ENCODE assay signal across 18 mouse cellular contexts in genomic region chr11:107410090-107410732, GRCm38 (mm10).
A peak's percentile ranks its signal among the peaks of the same experiment; 100 is the strongest.
DNase-seq lines count a peak whose midpoint lies in the region; ATAC-seq and TF ChIP-seq lines count a peak whose summit lies in the region.
"Had no signal": no experiment of that assay in that cellular context is flagged by ENCODE, and none has a peak within 500 bp of the region (broad histone marks: within the 10 kb centered on the region; RNA-seq: fewer than 3 reads in every experiment).

No protein-coding gene starts in this region.

- TF ChIP-seq CTCF in G1E (IDR thresholded peaks at IDR 0.05; ENCODE audit: low read depth, low read length): no peak
- TF ChIP-seq CTCF in forebrain, postnatal 0 days (IDR thresholded peaks at IDR 0.05; ENCODE audit: low read depth): no peak
- TF ChIP-seq CTCF in left cerebral cortex, adult 2 months (IDR thresholded peaks at IDR 0.05): no peak

- no peaks in the 10 kb centered on the region for H3K36me3 ChIP-seq in lung, embryonic 15.5 days
- peaks cover 32% of the 10 kb centered on the region for H3K36me3 ChIP-seq in G1E (replicated peaks)
- no peaks in the 10 kb centered on the region for H3K36me3 ChIP-seq in forebrain, postnatal 0 days (ENCODE audit: insufficient read depth)
- H3K36me3 ChIP-seq: embryonic facial prominence, embryonic 12.5 days; hindbrain, embryonic 12.5 days; limb, embryonic 10.5 days; midbrain, embryonic 15.5 days had no signal

- H3K9me3 ChIP-seq in lung, embryonic 15.5 days: no peaks in the 10 kb centered on the region
- no peaks in the 10 kb centered on the region for H3K9me3 ChIP-seq in G1E (replicated peaks)
- H3K9me3 ChIP-seq in forebrain, postnatal 0 days (ENCODE audit: low read length): no peaks in the 10 kb centered on the region
- H3K9me3 ChIP-seq: embryonic facial prominence, embryonic 12.5 days; hindbrain, embryonic 12.5 days; limb, embryonic 10.5 days; midbrain, embryonic 15.5 days had no signal

- peak overlapping the region; percentile 6; the same call in 1 of the 2 replicates for H3K27ac ChIP-seq in lung, embryonic 15.5 days
- H3K27ac ChIP-seq in forebrain, postnatal 0 days (ENCODE audit: low read depth, low read length): no peak overlapping the region
- no peak overlapping the region for H3K27ac ChIP-seq in left cerebral cortex, adult 2 months
- H3K27ac ChIP-seq: embryonic facial prominence, embryonic 12.5 days; hindbrain, embryonic 12.5 days; limb, embryonic 10.5 days; midbrain, embryonic 15.5 days had no signal

- no peak overlapping the region for H3K4me3 ChIP-seq in lung, embryonic 15.5 days
- peak overlapping the region; percentile 59; the same call in 1 of the 2 replicates for H3K4me3 ChIP-seq in G1E (ENCODE audit: low read depth, low read length)
- H3K4me3 ChIP-seq in forebrain, postnatal 0 days (ENCODE audit: low read depth, low read length): no peak overlapping the region
- no peak overlapping the region for H3K4me3 ChIP-seq in left cerebral cortex, adult 2 months
- H3K4me3 ChIP-seq: embryonic facial prominence, embryonic 12.5 days; hindbrain, embryonic 12.5 days; limb, embryonic 10.5 days; midbrain, embryonic 15.5 days had no signal

- H3K4me2 ChIP-seq in lung, embryonic 15.5 days: no peak overlapping the region
- no peak overlapping the region for H3K4me2 ChIP-seq in forebrain, postnatal 0 days (ENCODE audit: low read depth)
- H3K4me2 ChIP-seq: embryonic facial prominence, embryonic 12.5 days; hindbrain, embryonic 12.5 days; midbrain, embryonic 15.5 days had no signal

- ATAC-seq in lung, embryonic 15.5 days (ENCODE audit: borderline replicate concordance, extremely low read depth, low FRiP score, low TSS enrichment): no peak
- ATAC-seq in G1E (ENCODE audit: extremely low read depth, insufficient number of reproducible peaks, low FRiP score, poor library complexity, severe bottlenecking): peak; percentile 5; the same call in 1 of the 2 replicates
- peak; percentile 47 for ATAC-seq in megakaryocyte progenitor cell, adult 5-6 weeks (replicated peaks; ENCODE audit: poor library complexity)
- no peak for ATAC-seq in forebrain, postnatal 0 days
- ATAC-seq: midbrain, embryonic 15.5 days had no signal

- 31% methylated on average over 5 of the region's 5 CpGs for WGBS in lung, embryonic 15.5 days
- WGBS in forebrain, postnatal 0 days: 71% methylated on average over 5 of the region's 5 CpGs

- DNase-seq in lung, postnatal 4 days: no peak
- DNase-seq in G1E (ENCODE audit: low spot score) (no peak), liver (peak; percentile 43)
- no peak for DNase-seq in forebrain, postnatal 0 days
- DNase-seq in left cerebral cortex, adult 2 months (ENCODE audit: extremely low spot score in 1 of 2, low spot score in 2 of 2): no peak
- DNase-seq in cerebellum, postnatal 4 days (ENCODE audit: low spot score in 2 of 2): no peak
- DNase-seq: adrenal gland, adult 2 months; B cell, adult 2 months; gastrocnemius, postnatal 14 days; lung, adult 2 months; retina, postnatal 1 day; thymus, postnatal 4 days had no signal

- peaks cover 52% of the 10 kb centered on the region for H3K4me1 ChIP-seq in lung, embryonic 15.5 days
- H3K4me1 ChIP-seq in G1E (ENCODE audit: insufficient read depth, low read depth, low read length): peaks cover 80% of the 10 kb centered on the region
- peaks cover 18% of the 10 kb centered on the region; the same call in 1 of the 2 replicates for H3K4me1 ChIP-seq in forebrain, postnatal 0 days (ENCODE audit: insufficient read depth)

- no peaks in the 10 kb centered on the region for H3K27me3 ChIP-seq in lung, embryonic 15.5 days
- no peaks in the 10 kb centered on the region for H3K27me3 ChIP-seq in G1E (ENCODE audit: insufficient read depth, low read length)
- H3K27me3 ChIP-seq in forebrain, postnatal 0 days (ENCODE audit: insufficient read depth, low read length): no peaks in the 10 kb centered on the region
- H3K27me3 ChIP-seq: embryonic facial prominence, embryonic 12.5 days; hindbrain, embryonic 12.5 days; midbrain, embryonic 15.5 days had no signal

- intact Hi-C loops in left cerebral cortex, adult 2 months (cut with DNase I): no loop called here

- no peak overlapping the region for H3K9ac ChIP-seq in lung, embryonic 15.5 days
- no peak overlapping the region for H3K9ac ChIP-seq in forebrain, postnatal 0 days
- H3K9ac ChIP-seq: embryonic facial prominence, embryonic 12.5 days; hindbrain, embryonic 12.5 days; midbrain, embryonic 15.5 days had no signal

Comparison
In these comparisons a context has a peak if more than half of its experiments do, and no peak if none do; other contexts are left out.
1. ATAC-seq: peak in G1E (single experiment) and megakaryocyte progenitor cell, adult 5-6 weeks (single experiment); none in lung, embryonic 15.5 days (single experiment) and forebrain, postnatal 0 days (single experiment).